Mouse (Mus musculus) embryonic facial prominence, embryonic 12.5 days (tissue): ENCODE measurements around the gene Acvr1b. TPM values are rescaled to one million over a fixed set of nuclear protein-coding genes. Genes with fewer than 3 reads are reported as not detected.

Experiments
- ATAC-seq: fragments of 200-750 bp; cut with Nextera tagmentation; 2 replicates; pipeline ENCODE4 v1.8.0; 2017; ENCODE audit not compliant: insufficient number of reproducible peaks, insufficient read depth, low FRiP score, low TSS enrichment
- H3K27ac ChIP-seq: fragments of 300-500 bp; sonication (generic); 2 replicates; pipeline ENCODE4 v1.5.1; 2016; ENCODE audit warnings: mild to moderate bottlenecking
- H3K27me3 ChIP-seq: fragments of 300-500 bp; sonication (generic); 2 replicates; pipeline ENCODE4 v1.6.1; 2016; ENCODE audit warnings: mild to moderate bottlenecking, moderate library complexity
- H3K36me3 ChIP-seq: fragments of 300-500 bp; sonication (generic); 2 replicates; pipeline ENCODE4 v1.6.1; 2016; ENCODE audit warnings: mild to moderate bottlenecking
- H3K4me1 ChIP-seq: fragments of 300-500 bp; sonication (generic); 2 replicates; pipeline ENCODE4 v1.6.1; 2016
- H3K4me2 ChIP-seq: fragments of 300-500 bp; sonication (generic); replicated peaks from 2 replicates; pipeline ENCODE4 v1.6.1; 2016; ENCODE audit warnings: mild to moderate bottlenecking, moderate library complexity
- H3K4me3 ChIP-seq: fragments of 300-500 bp; sonication (generic); 2 replicates; pipeline ENCODE4 v1.5.1; 2016; ENCODE audit warnings: mild to moderate bottlenecking
- H3K9ac ChIP-seq: fragments of 300-500 bp; sonication (generic); 2 replicates; pipeline ENCODE4 v1.6.1; 2016; ENCODE audit warnings: mild to moderate bottlenecking, moderate library complexity
- H3K9me3 ChIP-seq: fragments of 300-500 bp; sonication (generic); 2 replicates; pipeline ENCODE4 v1.6.1; 2016; ENCODE audit warnings: mild to moderate bottlenecking, moderate library complexity
- WGBS: fragments of 180-500 bp; shearing (Covaris S2); methylation state at CpG from one replicate; pipeline ENCODE4 v1.1.7; 2016; 5-methylcytosine and 5-hydroxymethylcytosine counted together
- polyA plus RNA-seq: library from polyadenylated mRNA; unstranded; fragments of >200 nt; fragmentation: Nextera tagmentation; extraction: Ambion mirVana; gene quantifications from 2 replicates; pipeline ENCODE4 v1.2.1, GENCODE M21; 2016

Gene Acvr1b
- polyA plus RNA-seq, 1 experiment from 2014 or later = 7.5 TPM

DNA sequence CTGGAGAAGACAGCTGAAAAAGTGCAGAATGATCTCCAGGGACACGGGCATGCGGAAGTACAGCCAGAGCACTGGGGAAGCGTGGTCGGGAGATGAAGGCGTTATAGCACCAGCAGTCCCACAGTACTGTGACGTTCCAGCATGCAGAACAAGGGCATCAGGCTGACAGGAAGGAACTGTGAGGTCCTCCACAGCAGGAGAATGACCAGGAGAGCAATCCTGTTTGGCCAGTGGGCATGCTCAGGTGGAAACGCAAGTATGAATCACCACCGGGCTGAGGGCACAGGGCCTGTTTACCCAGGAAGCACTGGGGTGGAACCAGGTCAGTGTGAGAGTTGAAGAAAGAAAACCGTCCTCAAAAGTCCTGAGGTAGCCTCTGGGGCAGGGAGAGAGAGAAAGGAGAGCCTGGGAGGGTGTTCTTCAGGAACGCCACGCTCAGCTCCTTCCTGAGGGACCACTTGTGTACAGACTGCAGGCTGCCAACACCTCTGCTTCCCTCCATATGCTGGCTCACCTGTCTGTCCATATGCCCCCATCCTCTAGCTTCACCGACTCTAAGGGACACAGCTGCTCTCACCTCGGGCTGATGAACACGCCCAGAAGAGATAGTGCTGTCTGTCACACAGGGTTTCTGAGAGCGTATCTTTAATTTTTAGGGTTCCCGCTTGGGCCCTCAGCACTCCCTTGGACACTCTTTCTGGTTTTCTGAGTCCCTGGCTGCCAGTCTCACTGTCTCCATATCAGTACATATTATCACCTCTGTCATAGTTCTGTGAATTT, 8.0 kb upstream of the Acvr1b start:
- no peak for ATAC-seq
- Histone ChIP-seq H3K36me3 (no peaks in the 10 kb centered on the region), H3K4me2 (no peak overlapping the region), H3K27ac (no peak overlapping the region), H3K27me3 (peaks cover 4% of the 10 kb centered on the region; the same call in 1 of the 2 replicates), H3K4me3 (no peak overlapping the region), H3K4me1 (peaks cover 27% of the 10 kb centered on the region), H3K9ac (no peak overlapping the region), H3K9me3 (no peaks in the 10 kb centered on the region)
- WGBS = 63% methylated on average over 16 of the region's 16 CpGs

DNA sequence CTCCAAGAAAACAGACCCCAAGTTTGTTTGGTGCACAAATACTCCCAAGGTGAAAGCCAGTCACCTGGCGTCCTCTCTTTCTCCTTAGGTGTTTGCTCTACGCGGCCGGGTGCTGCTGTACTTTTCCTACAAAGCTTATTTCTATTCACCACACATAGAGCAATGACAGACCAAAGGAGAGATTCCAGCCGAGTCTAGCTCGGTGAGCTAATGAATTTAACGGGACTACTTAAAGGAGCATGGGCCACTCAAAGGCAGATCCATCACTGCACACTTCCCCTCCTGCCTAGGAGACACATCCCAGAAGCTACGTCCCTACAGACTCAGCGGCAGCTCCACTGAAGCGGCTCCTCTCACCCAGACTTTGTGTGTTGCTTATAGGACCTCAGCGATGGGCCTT, 6.3 kb upstream of the Acvr1b start:
- Histone ChIP-seq H3K4me2 (no peak overlapping the region), H3K4me1 (peaks cover 20% of the 10 kb centered on the region), H3K4me3 (no peak overlapping the region), H3K9me3 (no peaks in the 10 kb centered on the region), H3K36me3 (no peaks in the 10 kb centered on the region), H3K27ac (no peak overlapping the region), H3K9ac (no peak overlapping the region), H3K27me3 (0 out of 2 replicates have a peak, but pooled peaks cover 4% of the 10 kb centered on the region)
- ATAC-seq = no peak
- WGBS = 83% methylated on average over 11 of the region's 11 CpGs

DNA sequence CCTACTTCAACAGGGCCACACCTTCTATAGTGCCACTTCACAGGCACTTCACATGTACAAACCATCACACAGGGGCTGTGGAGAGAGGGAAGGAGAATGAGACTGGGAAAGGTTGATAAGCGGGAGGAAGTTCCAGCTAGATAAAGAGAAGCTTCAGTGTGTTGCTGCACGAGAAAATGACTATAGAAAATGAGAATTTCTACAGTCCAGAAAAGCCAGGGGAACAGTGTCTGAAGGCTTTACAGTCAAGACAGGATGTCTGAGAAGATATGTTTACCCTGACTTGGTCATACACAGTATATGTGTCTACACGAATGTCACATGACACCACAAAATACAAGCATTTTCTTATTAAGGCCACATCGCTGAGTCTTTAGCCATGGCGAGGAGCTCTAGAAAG, 4.0 kb upstream of the Acvr1b start:
- 79% methylated on average over 5 of the region's 5 CpGs for WGBS
- no peak overlapping the region for H3K9ac ChIP-seq
- no peaks in the 10 kb centered on the region for H3K36me3 ChIP-seq
- no peaks in the 10 kb centered on the region for H3K9me3 ChIP-seq
- H3K4me3 ChIP-seq = no peak overlapping the region
- H3K4me1 ChIP-seq = no peaks in the 10 kb centered on the region; the same call in 1 of the 2 replicates
- ATAC-seq = no peak
- 0 out of 2 replicates have a peak, but pooled peaks cover 4% of the 10 kb centered on the region for H3K27me3 ChIP-seq
- H3K4me2 ChIP-seq = no peak overlapping the region
- no peak overlapping the region for H3K27ac ChIP-seq

DNA sequence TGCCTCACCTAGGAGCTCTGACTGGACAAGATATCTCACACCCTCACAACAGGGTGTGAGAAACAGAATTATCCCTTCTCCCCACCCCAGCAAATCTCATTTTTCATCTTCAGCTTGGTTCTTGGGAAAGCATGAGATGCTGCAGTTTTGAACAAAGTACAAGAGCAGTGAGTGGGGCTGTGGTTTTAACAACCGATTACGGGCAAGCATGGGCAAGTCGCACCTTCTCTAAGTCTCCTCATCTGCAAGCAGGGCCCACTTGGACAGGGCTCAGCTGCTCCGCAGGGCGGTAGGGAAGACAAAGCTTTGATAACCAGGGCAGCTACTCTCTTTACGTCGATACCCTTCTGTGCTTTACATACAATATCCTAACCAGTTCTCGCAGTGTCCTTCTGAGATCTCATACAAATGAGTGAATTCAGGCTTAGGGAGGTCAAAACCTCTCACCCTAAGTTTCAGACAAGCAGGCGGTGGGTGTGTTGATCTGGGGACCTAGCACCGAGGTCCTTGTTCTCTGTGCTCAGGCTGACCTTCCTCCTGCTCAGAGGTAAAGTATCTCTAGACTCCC, 3.4 kb upstream of the Acvr1b start:
- H3K4me2 ChIP-seq = no peak overlapping the region
- ATAC-seq = no peak
- H3K27ac ChIP-seq = no peak overlapping the region
- no peak overlapping the region for H3K9ac ChIP-seq
- WGBS = 77% methylated on average over 10 of the region's 10 CpGs
- H3K36me3 ChIP-seq = no peaks in the 10 kb centered on the region
- H3K4me3 ChIP-seq = no peak overlapping the region
- no peaks in the 10 kb centered on the region for H3K9me3 ChIP-seq
- peaks cover 5% of the 10 kb centered on the region for H3K4me1 ChIP-seq
- H3K27me3 ChIP-seq = 0 out of 2 replicates have a peak, but pooled peaks cover 4% of the 10 kb centered on the region

DNA sequence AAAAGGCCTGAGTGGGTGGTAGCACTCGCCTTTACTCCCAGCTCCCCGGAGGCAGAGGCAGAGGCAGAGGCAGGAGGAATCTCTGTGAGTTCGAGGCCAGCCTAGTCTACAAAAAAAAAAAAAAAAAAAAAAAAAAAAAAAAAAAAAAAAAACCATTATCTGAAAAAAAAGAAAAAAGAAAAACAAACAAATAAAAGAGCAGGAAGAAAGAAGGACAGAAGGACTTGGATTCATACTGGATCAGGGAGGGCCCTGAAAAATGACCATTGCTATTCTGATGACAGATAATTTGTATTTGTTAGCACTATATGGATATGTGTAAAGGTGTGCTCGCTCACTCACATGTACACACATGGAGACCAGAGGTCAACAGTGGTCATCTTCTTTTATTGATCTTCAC, 2.6 kb upstream of the Acvr1b start:
- Histone ChIP-seq H3K27me3 (0 out of 2 replicates have a peak, but pooled peaks cover 4% of the 10 kb centered on the region), H3K4me2 (no peak overlapping the region), H3K9me3 (no peaks in the 10 kb centered on the region), H3K4me1 (peaks cover 13% of the 10 kb centered on the region), H3K27ac (no peak overlapping the region), H3K4me3 (no peak overlapping the region), H3K36me3 (no peaks in the 10 kb centered on the region), H3K9ac (no peak overlapping the region)
- 75% methylated on average over 4 of the region's 4 CpGs for WGBS
- ATAC-seq = no peak

DNA sequence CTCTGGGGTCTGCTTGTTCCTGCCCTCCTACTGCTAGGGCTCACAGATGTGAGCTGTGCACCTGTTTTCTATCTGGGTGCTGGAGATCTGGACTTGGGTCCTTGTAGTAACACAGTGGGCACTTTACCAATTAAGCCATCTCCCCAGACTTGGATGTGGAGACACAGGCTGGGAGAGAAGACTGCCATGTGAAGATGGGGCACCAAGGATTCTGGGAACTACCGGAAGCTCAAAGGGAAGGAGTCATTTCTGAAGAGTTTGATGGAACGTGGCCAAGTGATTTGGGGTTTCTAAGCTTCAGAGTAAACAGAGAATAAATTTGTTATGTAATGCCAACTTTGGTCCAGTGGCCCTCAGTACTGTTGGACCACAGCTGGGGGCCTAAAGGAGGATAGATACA, 1.9 kb upstream of the Acvr1b start:
- no peaks in the 10 kb centered on the region for H3K36me3 ChIP-seq
- 90% methylated on average over 2 of the region's 2 CpGs for WGBS

DNA sequence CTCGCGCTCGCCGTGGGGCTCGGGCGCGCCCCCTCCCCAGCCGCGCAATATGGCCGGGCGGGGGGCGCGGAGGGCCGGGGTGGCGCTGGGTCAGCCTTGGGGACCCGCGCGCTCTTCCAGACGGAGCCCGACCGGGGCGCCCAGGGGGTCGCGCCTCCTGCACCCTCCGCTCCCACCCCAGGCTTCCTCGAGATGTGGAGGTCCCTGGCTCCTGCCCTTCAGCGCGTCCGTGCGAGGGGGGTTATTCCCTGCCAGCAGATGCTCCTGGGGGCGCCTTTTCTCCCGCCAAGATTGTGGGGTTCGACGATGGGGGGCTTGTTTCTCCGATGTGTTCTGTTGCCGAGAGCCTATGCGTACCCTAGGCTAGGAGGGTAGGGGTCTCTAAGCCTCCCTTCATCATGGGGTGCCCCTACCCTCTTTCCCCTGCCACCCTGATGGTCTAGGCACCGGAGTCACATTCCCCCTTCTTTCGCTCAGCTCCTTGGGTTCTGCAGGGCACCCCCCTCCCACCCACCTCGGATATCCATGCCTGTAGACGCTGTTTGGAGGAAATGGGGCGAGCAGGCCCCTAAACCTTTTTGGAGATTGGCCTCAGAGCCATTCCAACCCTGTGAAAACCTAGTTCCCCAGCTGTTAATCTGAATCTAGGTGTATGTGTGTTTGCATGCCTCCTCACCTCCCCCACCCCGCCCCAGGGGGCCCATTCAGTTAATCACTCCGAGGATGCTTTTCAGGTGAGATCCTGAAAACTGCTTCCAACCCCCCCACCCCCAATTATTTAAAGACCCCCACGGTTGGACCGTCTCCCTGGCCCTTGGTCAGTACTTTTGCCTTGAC, 645 bp downstream of the Acvr1b start:
- Histone ChIP-seq H3K4me3 (peak overlapping the region; percentile 82), H3K9me3 (no peaks in the 10 kb centered on the region), H3K27ac (peak overlapping the region; percentile 77), H3K36me3 (no peaks in the 10 kb centered on the region), H3K4me2 (peak overlapping the region; percentile 63), H3K27me3 (no peaks in the 10 kb centered on the region), H3K4me1 (peaks cover 38% of the 10 kb centered on the region), H3K9ac (peak overlapping the region; percentile 91)
- WGBS = under 1% methylated on average over 24 of the region's 46 CpGs
- ATAC-seq = peak; percentile 30

More for the DNA sequence above, 1.9 kb upstream of the Acvr1b start:
- Histone ChIP-seq H3K4me1 (peaks cover 21% of the 10 kb centered on the region), H3K4me3 (no peak overlapping the region), H3K4me2 (no peak overlapping the region), H3K9ac (no peak overlapping the region), H3K27ac (no peak overlapping the region), H3K27me3 (0 out of 2 replicates have a peak, but pooled peaks cover 4% of the 10 kb centered on the region), H3K9me3 (no peaks in the 10 kb centered on the region)
- no peak for ATAC-seq

DNA sequence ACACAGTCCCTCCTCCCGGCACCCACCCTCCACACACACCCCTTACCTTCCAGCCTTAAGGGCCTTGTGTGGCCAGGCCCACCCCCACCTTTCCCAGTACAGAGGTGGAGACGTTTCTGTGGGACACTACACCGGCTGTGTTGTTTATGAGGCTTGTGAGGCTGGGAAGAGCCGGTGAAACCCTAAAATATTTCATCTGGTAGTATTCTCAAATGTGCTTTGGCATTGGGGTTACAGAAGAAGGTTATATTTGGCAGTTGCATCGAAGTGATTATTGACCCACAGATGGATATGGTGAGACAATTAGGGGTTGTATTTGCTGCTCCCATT, 1.2 kb downstream of the Acvr1b start:
- WGBS = 14% methylated on average over 5 of the region's 5 CpGs
- Histone ChIP-seq H3K4me1 (peaks cover 40% of the 10 kb centered on the region), H3K27ac (no peak overlapping the region), H3K9ac (peak overlapping the region; percentile 91), H3K9me3 (no peaks in the 10 kb centered on the region), H3K4me3 (peak overlapping the region; percentile 82), H3K27me3 (no peaks in the 10 kb centered on the region), H3K4me2 (peak overlapping the region; percentile 63), H3K36me3 (no peaks in the 10 kb centered on the region)
- ATAC-seq = no peak

DNA sequence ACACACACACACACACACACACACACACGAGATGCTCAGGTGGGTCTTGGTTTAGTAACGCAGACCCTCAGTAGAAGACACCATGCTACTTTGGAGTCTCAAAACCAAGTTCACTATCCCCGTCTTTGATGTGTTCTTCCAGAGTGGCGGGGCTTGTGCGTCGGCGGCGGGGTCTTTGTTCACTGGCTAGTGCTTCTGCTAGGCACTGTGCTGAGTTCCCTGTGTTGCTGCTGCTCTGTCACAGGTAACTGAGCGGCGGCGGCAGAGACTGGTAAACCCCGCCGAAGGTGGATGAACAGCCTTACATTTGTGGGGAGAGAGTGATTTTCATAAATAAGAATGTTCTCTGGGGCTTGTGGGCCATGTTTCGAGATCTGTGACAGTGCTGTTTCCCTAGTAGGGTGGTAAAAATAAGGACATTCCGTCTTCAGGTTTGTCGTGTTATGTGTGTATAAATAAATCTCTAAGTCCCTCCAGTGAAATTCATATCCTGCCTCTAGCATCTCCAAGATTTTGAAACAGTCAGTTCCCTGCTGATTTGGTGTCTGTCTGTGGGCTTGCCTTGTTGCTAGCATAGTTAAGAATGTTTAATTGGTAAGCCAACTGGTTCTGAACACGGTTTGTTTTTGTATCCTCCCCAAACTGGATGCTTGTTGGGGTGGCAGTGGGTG, 1.9 kb downstream of the Acvr1b start:
- Histone ChIP-seq H3K9me3 (no peaks in the 10 kb centered on the region), H3K27me3 (no peaks in the 10 kb centered on the region), H3K27ac (peak overlapping the region; percentile 20; the same call in 1 of the 2 replicates), H3K4me1 (peaks cover 45% of the 10 kb centered on the region), H3K36me3 (no peaks in the 10 kb centered on the region), H3K4me3 (peak overlapping the region; percentile 82), H3K4me2 (peak overlapping the region; percentile 63), H3K9ac (peak overlapping the region; percentile 91)
- WGBS = 24% methylated on average over 17 of the region's 17 CpGs
- ATAC-seq = no peak

DNA sequence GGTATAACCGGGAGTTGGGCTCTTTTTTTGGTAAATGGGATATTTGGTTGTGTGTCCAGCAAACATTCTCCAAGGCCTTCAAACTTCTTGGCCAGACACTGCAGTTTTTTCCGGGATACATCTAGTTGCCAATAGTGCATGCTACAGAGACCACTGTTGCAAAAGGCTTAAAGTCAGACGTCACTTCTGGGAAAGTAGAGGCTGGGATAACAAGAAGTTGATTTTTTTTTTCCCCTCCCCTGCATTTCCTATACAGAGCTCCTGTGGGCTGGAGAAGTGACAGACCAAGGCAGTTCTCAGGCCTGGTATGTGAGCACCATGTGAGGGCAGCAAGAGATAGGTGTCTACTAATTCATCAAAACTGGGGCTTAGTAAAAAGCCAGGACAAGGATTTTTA, 2.4 kb downstream of the Acvr1b start:
- Histone ChIP-seq H3K4me2 (peak overlapping the region; percentile 63), H3K4me1 (peaks cover 50% of the 10 kb centered on the region), H3K27ac (peak overlapping the region; percentile 20; the same call in 1 of the 2 replicates), H3K36me3 (no peaks in the 10 kb centered on the region), H3K9me3 (no peaks in the 10 kb centered on the region), H3K27me3 (no peaks in the 10 kb centered on the region), H3K4me3 (peak overlapping the region; percentile 82; the same call in 1 of the 2 replicates), H3K9ac (no peak overlapping the region)
- WGBS = 54% methylated on average over 3 of the region's 3 CpGs
- ATAC-seq = no peak
